Mouse (Mus musculus): ENCODE measurements at regions not wholly inside any gene's neighbourhood (a gene's known extent, or its start where the extent isn't known, plus 50 kb on each side); places are given as distances from the start of the nearest gene placed in this dataset.

DNA sequence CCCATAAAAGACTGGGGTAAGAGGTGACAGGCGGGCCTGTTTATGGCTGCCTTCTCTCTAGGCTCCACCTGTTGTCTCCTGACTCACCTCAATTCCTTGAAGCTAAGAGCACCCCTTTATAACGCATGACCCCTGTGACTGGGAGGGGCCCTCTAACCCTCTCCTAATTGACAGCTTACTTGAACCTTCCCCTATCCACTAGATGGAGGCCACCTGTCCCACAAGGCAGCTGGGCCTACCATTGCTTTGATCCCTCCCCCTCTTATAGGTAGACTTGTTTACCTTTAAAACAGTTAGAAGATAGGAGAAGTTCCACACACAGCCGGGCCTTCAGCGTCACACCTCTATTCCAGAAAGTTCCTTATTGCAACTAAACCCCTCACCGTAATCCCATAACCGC lies 346.1 kb downstream of the Wdr11 start:
- no peak for TF ChIP-seq CTCF (conservative IDR thresholded peaks at IDR 0.05 in 1 of 2, IDR thresholded peaks at IDR 0.05 in 1 of 2; ENCODE audit: low read depth in 2 of 2, low read length in 2 of 2)
- no peak for TF ChIP-seq POLR2A (IDR thresholded peaks at IDR 0.05; ENCODE audit: low read depth, low read length)
- no peak for TF ChIP-seq MAX (IDR thresholded peaks at IDR 0.05; ENCODE audit: low read length)

All from CH12.LX (cell line).